Mouse (Mus musculus) spleen, adult 2 months (tissue): ENCODE data around the gene Bptf. TPM values are rescaled to one million over a fixed set of nuclear protein-coding genes. Genes with fewer than 3 reads are reported as not detected.
"Not testable (repeated sequence)": the region's sequence is repeated elsewhere in the genome, so short reads cannot be mapped to it uniquely, and the experiment has no call there.

Experiments used
- DNase-seq, 2 experiments: peaks; one replicate each; pipeline versions ENCODE4 v3.0.0 to v3.0.0-alpha.2; 2012 to 2021; ENCODE audit warnings: low spot score in 2 of 2, low read depth in 1 of 2
- H3K27ac ChIP-seq: fragments of 200-500 bp; 2 replicates; pipeline ENCODE4 v1.5.1; 2012; ENCODE audit warnings: low read length, inconsistent platforms; ENCODE audit not compliant: insufficient read depth
- H3K27me3 ChIP-seq: fragments of 200-500 bp; 2 replicates; pipeline ENCODE4 v1.6.1; 2012; ENCODE audit warnings: mild to moderate bottlenecking, moderate library complexity, low read length, inconsistent platforms; ENCODE audit not compliant: control insufficient read depth, insufficient read depth
- H3K36me3 ChIP-seq: fragments of 200-500 bp; 2 replicates; pipeline ENCODE4 v1.6.1; 2012; ENCODE audit warnings: mild to moderate bottlenecking, low read length, inconsistent platforms; ENCODE audit not compliant: control insufficient read depth, insufficient read depth
- H3K4me1 ChIP-seq: fragments of 200-500 bp; 2 replicates; pipeline ENCODE4 v1.6.1; 2011; ENCODE audit warnings: inconsistent platforms; ENCODE audit not compliant: control insufficient read depth, insufficient read depth, insufficient read length
- H3K4me3 ChIP-seq: fragments of 200-500 bp; 2 replicates; pipeline ENCODE4 v1.5.1; 2011; ENCODE audit warnings: mild to moderate bottlenecking, inconsistent platforms; ENCODE audit not compliant: insufficient read depth, insufficient read length; ENCODE audit errors: extremely low read depth
- CTCF ChIP-seq: fragments of 200-500 bp; IDR thresholded peaks from 2 replicates; pipeline ENCODE4 v1.5.1; 2011; ENCODE audit warnings: mild to moderate bottlenecking, inconsistent platforms; ENCODE audit not compliant: insufficient read depth, insufficient read length, insufficient replicate concordance; ENCODE audit errors: extremely low read depth
- POLR2A ChIP-seq: fragments of 200-500 bp; IDR thresholded peaks from 2 replicates; pipeline ENCODE4 v1.6.1; 2011; ENCODE audit warnings: low read depth, low read length, inconsistent platforms
- WGBS: fragments of 180-500 bp; shearing (Covaris S2); methylation state at CpG from one replicate; pipeline ENCODE4 v1.1.7; 2018; 5-methylcytosine and 5-hydroxymethylcytosine counted together
- polyA plus RNA-seq: library from polyadenylated mRNA; depleted of rRNA; stranded (reverse); fragments of >200 nt; gene quantifications from 2 replicates; pipeline ENCODE4 v1.2.3, GENCODE M21; 2012

Gene Bptf
- polyA plus RNA-seq, 1 experiment: 27.3 TPM

- Histone ChIP-seq H3K27me3 (no peaks in the 10 kb centered on the region), H3K4me3 (no peak overlapping the region), H3K4me1 (no peaks in the 10 kb centered on the region), H3K36me3 (no peaks in the 10 kb centered on the region), H3K27ac (no peak overlapping the region)
- no peak for TF ChIP-seq CTCF
- TF ChIP-seq POLR2A: no peak
- 84% methylated on average over 5 of the region's 5 CpGs for WGBS
- DNase-seq: no peak
Observed at GRCm38 (mm10) chr11:107153645-107154044, 21.7 kb upstream of the Bptf start.

- Histone ChIP-seq H3K36me3 (no peaks in the 10 kb centered on the region), H3K4me3 (no peak overlapping the region), H3K4me1 (no peaks in the 10 kb centered on the region), H3K27me3 (no peaks in the 10 kb centered on the region), H3K27ac (no peak overlapping the region)
- peak in 1 of 2 experiments; percentile 31 for DNase-seq
- 82% methylated on average over 7 of the region's 7 CpGs for WGBS
- TF ChIP-seq POLR2A (no peak), CTCF (peak; percentile 47; the same call in 1 of the 2 replicates)
Observed at GRCm38 (mm10) chr11:107151809-107152208, 19.9 kb upstream of the Bptf start.

- not testable (repeated sequence) for DNase-seq, H3K27me3 ChIP-seq, H3K4me1 ChIP-seq, H3K36me3 ChIP-seq, H3K27ac ChIP-seq, H3K4me3 ChIP-seq
- 96% methylated on average over 11 of the region's 11 CpGs for WGBS
Observed at GRCm38 (mm10) chr11:107143956-107144355, 12.0 kb upstream of the Bptf start.

- no peaks in the 10 kb centered on the region for H3K36me3 ChIP-seq
- H3K27ac ChIP-seq: no peak overlapping the region
- DNase-seq: no peak
- no peak for TF ChIP-seq POLR2A
- TF ChIP-seq CTCF: no peak
- no peak overlapping the region for H3K4me3 ChIP-seq
- no peaks in the 10 kb centered on the region; the same call in 1 of the 2 replicates for H3K4me1 ChIP-seq
- 65% methylated on average over 2 of the region's 2 CpGs for WGBS
- H3K27me3 ChIP-seq: no peaks in the 10 kb centered on the region
Observed at GRCm38 (mm10) chr11:107142382-107142781, 10.5 kb upstream of the Bptf start.

GRCm38 (mm10) chr11:107140756-107141155 is 8.8 kb upstream of the Bptf start:
- 3% methylated on average over 6 of the region's 6 CpGs for WGBS
- no peaks in the 10 kb centered on the region for H3K36me3 ChIP-seq
- no peaks in the 10 kb centered on the region for H3K27me3 ChIP-seq
- no peak overlapping the region for H3K4me3 ChIP-seq
- TF ChIP-seq POLR2A (no peak), CTCF (no peak)
- peak overlapping the region; percentile 59 for H3K27ac ChIP-seq
- peak in 1 of 2 experiments; percentile 60 for DNase-seq
- H3K4me1 ChIP-seq: no peaks in the 10 kb centered on the region; the same call in 1 of the 2 replicates

GRCm38 (mm10) chr11:107138633-107139032 is 6.7 kb upstream of the Bptf start:
- WGBS: 64% methylated on average over 3 of the region's 3 CpGs
- H3K27ac ChIP-seq: no peak overlapping the region
- peak in 1 of 2 experiments; percentile 46 for DNase-seq
- no peak for TF ChIP-seq POLR2A
- no peak for TF ChIP-seq CTCF
- no peaks in the 10 kb centered on the region for H3K27me3 ChIP-seq
- no peaks in the 10 kb centered on the region for H3K36me3 ChIP-seq
- no peak overlapping the region for H3K4me3 ChIP-seq
- H3K4me1 ChIP-seq: no peaks in the 10 kb centered on the region; the same call in 1 of the 2 replicates

GRCm38 (mm10) chr11:107137593-107137992 is 5.7 kb upstream of the Bptf start:
- 96% methylated on average over 6 of the region's 6 CpGs for WGBS
- no peaks in the 10 kb centered on the region for H3K36me3 ChIP-seq

GRCm38 (mm10) chr11:107136458-107136857 is 4.5 kb upstream of the Bptf start:
- WGBS: 84% methylated on average over 10 of the region's 10 CpGs
- not testable (repeated sequence) for H3K4me3 ChIP-seq

More at GRCm38 (mm10) chr11:107137593-107137992, 5.7 kb upstream of the Bptf start:
- no peaks in the 10 kb centered on the region for H3K27me3 ChIP-seq
- no peaks in the 10 kb centered on the region; the same call in 1 of the 2 replicates for H3K4me1 ChIP-seq
- no peak overlapping the region for H3K4me3 ChIP-seq
- DNase-seq: no peak
- no peak for TF ChIP-seq POLR2A
- no peak for TF ChIP-seq CTCF
- no peak overlapping the region for H3K27ac ChIP-seq

More at GRCm38 (mm10) chr11:107136458-107136857, 4.5 kb upstream of the Bptf start:
- not testable (repeated sequence) for H3K27me3 ChIP-seq, H3K36me3 ChIP-seq, H3K27ac ChIP-seq, H3K4me1 ChIP-seq, DNase-seq
